Mouse (Mus musculus) erythroblast, embryonic 14.5 days (primary cell): ENCODE measurements around the gene Nr5a2.

Experiments
- GATA1 ChIP-seq: IDR thresholded peaks from 2 replicates; pipeline ENCODE4 v1.6.1; 2012; ENCODE audit warnings: low read length, inconsistent platforms, mixed read lengths
- TAL1 ChIP-seq: IDR thresholded peaks from 3 replicates; pipeline ENCODE4 v1.6.1; 2012; ENCODE audit warnings: low read length, inconsistent platforms, mixed read lengths

DNA sequence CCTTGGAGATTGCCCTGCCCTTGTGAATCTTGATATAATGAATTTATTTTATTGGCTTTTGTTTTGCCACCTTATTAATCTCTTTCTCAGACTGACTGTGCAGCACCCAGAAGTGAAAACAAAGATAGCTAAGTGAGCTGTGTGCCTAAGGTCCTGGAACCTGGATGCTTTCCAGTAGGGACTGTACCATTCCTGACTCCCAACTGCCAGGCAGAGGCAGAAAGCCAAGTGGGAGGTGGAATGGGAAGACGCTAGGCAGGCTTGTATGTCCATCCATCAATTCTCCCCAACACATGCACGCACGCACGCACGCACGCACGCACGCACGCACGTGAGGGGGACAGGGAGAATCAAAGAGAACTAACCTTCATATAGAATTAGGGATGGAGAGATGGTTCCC lies 26.2 kb downstream of the Nr5a2 start:
- TF ChIP-seq GATA1 = no peak
- TF ChIP-seq TAL1 = no peak
